Mouse (Mus musculus) Muller cell, postnatal 12 days (primary cell): ENCODE measurements around the gene Mid1.
A peak's percentile ranks its signal among the peaks of the same experiment; 100 is the strongest.
"Not testable (repeated sequence)": the region's sequence is repeated elsewhere in the genome, so short reads cannot be mapped to it uniquely, and the experiment has no call there.

Experiments
- DNase-seq: peaks from one replicate; pipeline ENCODE4 v3.0.0-alpha.2; 2015; ENCODE audit errors: inconsistent ontology term

The Mid1 gene

DNA sequence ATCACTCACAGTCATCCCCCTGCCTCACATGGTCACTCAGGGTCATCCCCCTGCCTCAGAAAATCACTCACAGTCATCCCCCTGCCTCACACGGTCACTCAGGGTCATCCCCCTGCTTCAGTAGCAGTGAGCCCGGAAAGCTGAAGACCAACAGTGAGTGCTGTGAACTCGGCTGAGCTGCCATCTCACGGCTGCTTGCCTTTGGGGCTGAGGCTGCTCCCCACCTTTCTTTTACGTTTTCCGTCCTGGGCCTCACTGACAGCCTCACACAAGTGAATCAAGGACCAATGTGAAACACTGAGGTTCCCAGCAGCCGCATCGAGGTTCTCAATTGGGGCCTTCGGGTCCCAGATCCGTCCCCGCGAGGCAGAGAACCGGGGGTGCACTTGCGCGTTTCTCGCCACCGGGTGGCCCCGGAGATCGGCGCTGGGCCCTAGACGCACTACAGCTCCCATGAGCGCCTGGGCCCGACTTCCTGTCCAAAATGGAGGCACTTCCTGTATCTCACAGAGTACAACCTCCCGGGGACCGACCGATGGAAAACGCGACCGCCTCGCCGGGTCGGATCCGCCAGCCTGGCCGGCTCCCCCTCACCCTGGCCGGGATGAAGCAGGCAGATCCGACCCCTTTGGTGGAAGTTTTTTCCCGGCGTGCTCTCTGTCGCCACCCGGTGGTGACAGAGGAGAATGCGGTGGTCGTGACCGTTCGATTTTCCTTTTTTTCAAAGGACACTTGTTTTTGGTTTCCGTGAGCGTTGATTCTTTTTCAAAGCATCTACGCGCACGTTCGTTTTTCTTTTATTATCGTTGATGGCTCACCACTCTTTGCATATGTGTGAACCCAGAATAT is 301.7 kb downstream of the Mid1 start:
- DNase-seq: peak; percentile 92

DNA sequence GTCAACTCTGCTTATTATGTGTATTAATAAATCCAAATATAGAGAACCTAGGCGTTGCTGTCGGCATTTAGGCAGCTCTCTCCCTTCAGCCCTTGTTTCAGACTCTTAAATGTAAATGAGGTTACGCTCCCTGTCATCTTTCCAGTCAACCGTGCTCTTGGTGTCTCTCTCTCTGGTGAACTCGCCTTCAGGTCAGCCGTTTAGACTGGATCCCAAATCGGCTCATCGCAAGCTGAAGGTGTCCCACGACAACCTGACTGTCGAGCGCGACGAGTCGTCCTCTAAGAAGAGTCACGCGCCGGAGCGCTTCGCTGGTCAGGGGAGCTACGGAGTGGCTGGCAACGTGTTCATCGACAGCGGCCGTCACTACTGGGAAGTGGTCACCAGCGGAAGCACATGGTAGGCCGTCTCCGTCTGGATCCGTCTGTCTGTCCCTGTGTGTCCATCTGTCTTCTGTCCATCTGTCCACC is 302.4 kb downstream of the Mid1 start:
- DNase-seq: peak; percentile 62

DNA sequence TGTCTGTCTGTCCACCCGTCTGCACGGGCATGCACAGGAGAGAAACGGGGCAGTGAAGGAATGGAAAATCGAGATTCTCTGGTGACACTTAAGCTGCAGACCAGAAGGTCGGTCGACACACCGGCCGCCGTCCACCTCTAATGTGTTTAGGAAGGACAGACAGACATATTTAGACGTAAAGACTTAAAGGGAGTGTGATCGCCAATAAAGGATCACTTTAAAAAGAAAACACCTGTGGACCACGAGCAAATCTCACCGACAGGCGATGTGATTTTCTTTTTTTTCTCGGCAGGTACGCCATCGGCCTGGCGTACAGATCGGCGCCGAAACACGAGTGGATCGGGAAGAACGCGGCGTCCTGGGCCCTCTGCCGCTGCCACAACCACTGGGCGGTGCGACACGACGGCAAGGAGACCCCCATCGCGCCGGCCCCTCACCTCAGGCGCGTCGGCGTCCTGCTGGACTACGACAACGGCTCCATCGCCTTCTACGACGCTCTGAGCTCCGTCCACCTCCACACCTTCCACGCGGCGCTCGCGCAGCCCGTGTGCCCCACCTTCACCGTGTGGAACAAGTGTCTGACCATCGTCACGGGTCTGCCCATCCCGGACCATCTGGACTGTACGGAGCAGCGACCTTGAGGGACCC is 303.7 kb downstream of the Mid1 start:
- peak; percentile 66 for DNase-seq

DNA sequence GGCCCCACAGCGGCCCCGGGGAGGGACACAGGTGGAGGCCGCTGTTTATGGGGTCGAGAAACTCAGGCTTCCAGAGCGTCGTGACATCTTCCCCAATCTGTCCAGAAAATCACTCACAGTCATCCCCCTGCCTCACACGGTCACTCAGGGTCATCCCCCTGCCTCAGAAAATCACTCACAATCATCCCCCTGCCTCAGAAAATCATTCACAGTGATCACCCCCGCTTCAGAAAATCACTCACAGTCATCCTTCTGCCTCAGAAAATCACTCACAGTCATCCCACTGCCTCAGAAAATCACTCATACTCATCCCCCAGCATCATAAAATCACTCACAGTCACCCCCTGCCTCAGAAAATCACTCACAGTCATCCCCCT is 304.2 kb downstream of the Mid1 start:
- not testable (repeated sequence) for DNase-seq

DNA sequence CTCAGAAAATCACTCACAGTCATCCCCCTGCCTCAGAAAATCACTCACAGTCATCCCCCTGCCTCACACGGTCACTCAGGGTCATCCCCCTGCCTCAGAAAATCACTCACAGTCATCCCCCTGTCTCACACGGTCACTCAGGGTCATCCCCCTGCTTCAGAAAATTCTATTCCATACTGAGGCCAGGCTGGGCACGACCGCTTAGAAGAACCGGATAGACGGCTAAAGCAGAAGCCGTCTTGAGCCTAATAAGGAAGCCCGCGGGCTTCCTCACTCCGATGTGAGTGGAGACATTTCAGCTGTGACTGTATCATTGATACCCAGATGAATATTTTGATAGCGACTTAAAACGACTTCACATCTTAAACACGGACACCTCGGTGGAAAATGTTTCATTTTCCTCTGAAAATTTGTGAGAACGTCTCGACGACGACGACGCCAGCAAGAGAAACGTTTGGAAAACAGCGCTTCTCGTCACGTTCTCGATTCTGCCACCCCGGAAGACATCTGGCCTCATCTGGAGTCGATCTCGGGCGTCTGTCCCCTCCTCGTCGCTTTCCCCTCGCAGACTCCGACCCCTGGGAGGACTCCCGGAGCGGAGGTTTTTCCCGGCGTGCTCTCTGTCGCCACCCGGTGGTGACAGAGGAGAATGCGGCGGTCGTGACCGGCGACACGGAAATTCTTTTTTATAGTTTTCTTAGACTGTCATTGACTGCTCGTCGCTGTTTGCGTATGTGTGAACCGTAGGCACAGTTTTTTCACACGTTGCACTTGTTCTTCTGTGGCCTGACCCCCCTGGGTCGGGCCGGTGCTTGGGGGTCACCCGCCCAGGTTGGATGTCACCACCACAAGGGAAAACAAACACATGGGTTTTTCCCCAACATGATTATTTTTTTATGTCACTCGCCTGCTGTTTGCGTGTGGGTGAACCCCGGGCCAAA is 305.0 kb downstream of the Mid1 start:
- peak; percentile 82 for DNase-seq

DNA sequence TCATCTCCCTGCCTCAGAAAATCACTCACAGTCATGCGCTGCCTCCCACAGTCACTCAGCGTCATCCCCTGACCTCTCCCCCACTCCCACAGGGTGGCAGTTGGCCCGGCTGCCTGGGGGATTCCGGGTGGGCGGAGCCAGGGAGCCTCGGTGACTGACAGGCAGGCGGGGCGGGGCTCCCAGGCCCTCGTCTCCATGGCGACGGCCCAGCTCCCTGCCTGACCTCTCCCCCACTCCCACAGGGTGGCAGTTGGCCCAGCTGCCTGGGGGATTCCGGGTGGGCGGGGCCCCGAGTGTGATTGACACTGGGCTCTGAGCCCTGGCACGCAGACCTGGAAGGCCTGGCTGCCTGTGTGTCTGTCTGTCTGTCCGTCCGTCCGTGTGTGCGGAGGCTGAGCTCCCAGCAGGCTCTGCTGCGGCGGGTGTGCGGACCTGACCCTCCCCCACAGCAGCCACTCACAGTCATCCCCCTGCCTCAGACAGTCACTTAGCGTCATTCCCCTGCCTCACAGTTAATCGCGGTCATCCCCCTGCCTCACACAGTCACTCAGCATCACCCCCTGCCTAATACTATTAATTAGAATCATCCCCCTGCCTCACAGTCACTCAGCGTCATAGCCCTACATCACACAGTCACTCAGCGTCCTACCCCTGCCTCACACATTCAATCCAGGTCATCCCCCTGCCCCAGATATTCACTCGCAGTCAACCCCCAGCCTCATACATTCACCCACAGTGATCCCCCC is 306.3 kb downstream of the Mid1 start:
- DNase-seq: peak; percentile 100

DNA sequence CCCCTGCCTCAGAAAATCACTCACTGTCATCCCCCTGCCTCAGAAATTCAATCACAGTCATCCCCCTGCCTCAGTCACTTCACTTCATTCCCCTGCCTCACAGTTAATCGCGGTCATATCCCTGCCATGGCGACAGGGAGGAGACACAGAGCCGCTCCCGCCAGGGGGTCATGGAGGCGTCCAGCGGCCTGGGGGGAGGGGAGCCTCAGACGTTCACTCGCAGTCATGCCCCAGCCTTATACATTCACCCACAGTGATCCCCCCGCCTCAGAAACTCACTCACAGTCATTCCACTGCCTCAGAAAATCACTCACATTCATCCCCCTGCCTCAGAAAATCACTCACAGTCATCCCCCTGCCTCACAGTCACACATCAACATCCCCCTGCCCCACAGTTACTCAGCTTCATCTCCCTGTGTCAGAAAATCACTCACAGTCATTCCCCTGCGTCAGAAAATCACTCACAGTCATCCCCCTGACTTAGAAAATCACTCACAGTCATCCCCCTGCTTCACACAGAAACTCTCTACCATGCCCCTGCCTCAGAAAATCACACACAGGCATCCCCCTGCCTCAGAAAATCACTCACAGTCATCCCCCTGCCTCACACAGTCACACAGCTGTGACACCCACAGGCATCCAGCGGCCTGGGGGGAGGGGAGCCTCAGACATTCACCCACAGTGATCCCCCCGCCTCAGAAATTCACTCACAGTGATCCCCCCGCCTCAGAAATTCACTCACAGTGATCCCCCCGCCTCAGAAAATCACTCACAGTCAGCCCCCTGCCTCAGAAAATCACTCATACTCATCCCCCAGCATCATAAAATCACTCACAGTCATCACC is 307.3 kb downstream of the Mid1 start:
- peak; percentile 45 for DNase-seq

DNA sequence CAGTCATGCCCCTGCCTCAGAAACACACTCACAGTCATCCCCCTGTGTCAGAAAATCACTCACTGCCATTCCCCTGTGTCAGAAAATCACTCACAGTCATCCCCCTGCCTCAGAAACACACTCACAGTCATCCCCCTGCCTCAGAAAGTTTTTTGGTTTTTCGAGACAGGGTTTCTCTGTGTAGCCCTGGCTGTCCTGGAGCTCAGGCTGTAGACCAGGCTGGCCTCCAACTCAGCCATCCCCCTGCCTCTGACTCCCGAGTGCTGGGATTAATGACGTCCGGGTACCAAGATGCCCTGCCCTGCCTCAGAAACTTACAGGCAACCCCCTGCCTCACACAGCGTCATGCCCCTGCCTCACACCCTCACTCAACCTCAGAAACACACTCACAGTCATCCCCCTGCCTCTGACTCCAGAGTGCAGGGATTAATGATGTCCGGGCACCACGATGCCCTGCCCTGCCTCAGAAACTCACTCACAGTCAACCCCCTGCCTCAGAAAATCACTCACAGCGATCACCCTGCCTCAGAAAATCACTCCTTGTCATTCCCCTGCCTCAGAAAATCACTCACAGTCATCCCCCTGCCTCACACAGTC is 308.1 kb downstream of the Mid1 start:
- peak; percentile 35 for DNase-seq

DNA sequence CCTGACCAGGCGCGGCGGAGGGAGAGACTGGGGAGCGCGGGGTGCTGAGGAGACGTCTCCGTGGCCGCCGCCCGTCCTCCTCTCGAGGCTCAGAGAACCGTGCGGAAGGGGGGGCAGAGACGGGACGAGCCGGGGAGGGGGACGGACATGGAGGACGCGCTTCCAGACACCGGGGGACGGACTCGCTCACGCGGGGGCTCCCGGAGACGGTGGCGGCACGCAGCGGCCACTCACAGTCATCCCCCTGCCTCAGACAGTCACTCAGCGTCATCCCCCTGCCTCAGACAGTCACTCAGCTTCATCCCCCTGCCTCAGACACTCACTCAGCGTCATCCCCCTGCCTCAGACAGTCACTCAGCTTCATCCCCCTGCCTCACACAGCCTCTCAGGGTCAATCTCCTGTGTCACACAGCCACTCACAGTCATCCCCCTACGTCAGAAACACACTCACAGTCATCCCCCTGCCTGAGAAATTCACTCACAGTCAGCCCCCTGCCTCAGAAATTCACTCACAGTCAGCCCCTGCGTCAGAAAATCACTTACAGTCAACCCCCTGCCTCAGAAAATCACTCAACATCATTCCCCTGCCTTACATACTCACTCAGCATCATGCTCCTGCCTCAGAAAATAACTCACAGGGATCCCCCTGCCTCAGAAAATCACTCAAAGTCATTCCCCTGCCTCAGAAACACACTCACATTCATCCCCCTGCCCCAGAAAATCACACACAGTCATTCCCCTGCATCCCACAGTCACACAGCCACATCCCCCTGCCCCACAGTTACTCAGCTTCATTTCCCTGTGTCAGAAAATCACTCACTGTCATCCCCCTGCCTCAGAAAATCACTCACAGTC is 309.2 kb downstream of the Mid1 start:
- peak; percentile 61 for DNase-seq

DNA sequence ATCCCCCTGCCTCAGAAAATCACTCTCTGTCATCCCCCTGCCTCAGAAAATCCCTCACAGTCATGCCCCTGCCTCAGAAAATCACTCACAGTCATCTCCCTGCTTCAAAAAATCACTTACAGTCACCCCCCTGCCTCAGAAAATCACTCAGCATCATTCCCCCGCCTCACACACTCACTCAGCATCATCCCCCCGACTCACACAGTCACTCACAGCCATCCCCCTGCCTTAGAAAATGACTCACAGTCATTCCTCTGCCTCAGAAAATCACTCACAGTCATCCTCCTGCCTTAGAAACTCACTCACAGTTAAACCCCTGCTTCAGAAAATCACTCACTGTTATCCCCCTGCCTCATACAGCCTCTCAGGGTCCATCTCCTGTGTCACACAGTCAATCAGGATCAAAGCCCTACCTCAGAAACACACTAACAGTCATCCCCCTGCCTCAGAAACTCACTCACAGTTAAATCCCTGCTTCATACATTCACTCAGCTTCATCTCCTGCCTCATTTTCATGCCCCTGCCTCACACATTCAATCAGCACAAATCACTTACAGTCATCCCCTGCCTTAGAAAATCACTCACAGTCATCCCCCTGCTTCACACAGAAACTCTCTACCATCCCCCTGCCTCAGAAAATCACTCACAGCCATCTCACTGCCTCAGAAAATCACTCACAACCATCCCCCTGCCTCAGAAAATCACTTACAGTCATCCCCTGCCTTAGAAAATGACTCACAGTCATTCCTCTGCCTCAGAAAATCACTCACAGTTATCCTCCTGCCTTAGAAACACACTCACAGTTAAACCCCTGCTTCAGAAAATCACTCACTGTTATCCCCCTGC is 310.1 kb downstream of the Mid1 start:
- DNase-seq: not testable (repeated sequence)

DNA sequence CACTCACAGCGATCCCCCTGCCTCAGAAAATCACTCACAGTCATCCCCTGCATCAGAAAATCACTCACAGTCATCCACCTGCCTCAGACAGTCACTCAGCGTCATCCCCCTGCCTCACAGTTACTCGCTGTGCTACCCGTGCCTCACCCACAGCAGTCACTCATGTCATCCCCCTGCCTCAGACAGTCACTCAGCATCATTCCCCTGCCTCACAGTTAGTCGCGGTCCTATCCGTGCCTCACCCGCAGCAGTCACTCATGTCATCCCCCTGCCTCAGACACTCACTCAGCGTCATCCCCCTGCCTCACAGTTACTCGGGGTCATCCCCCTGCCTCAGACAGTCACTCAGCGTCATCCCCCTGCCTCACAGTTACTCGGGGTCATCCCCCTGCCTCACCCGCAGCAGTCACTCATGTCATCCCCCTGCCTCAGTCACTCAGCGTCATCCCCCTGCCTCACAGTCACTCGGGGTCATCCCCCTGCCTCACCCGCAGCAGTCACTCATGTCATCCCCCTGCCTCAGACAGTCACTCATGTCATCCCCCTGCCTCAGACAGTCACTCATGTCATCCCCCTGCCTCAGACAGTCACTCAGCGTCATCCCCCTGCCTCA is 311.0 kb downstream of the Mid1 start:
- DNase-seq: not testable (repeated sequence)

DNA sequence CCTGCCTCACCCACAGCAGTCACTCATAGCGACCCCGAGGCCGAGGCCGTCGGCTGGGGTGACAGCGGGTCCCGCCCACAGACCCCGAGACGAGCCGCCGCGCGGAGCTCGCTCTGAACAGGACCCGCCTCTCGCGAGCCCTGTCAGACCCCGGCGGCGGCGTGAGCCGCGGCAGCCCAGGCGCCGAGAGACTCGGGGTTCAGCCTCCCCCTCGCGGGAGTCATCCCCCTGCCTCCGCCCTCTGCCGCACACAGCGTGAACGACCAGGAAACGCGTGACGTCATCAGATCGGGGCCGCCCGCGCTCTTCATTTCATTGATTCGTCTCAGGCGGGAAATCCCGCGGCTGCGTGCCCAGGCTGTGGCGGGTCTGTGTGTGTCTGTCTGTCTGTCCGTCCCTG is 311.9 kb downstream of the Mid1 start:
- DNase-seq: peak; percentile 98

DNA sequence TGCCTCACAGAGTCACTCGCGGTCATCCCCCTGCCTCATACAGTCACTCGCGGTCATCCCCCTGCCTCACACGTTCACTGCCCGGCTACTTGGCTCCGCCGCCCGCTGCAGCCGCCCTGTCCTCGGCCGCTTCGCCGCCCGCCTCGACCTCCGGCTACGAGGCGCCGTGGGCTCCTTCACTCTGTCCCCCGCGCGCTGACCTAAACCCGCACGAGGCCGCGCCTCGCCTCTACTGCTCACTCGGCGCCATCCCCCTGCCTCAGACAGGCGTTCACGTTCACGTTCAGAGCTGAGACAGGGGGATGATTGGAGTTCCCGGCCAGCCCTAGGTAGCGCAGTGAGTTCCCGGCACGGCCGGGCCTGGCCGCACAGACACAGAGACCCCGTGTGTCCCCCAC is 312.5 kb downstream of the Mid1 start:
- DNase-seq: not testable (repeated sequence)

DNA sequence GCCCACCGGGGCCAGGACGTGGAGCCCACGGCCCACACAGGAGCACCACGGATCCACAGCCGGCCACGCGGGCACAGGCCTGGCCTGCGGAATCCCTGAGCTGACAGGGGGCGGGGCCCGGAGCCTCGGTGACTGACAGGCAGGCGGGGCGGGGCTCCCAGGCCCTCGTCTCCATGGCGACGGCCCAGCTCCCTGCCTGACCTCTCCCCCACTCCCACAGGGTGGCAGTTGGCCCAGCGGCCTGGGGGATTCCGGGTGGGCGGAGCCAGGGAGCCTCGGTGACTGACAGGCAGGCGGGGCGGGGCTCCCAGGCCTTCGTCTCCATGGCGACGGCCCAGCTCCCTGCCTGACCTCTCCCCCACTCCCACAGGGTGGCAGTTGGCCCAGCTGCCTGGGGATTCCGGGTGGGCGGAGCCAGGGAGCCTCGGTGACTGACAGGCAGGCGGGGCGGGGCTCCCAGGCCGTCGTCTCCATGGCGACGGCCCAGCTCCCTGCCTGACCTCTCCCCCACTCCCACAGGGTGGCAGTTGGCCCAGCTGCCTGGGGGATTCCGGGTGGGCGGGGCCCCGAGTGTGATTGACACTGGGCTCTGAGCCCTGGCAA is 313.0 kb downstream of the Mid1 start:
- DNase-seq: peak; percentile 100

DNA sequence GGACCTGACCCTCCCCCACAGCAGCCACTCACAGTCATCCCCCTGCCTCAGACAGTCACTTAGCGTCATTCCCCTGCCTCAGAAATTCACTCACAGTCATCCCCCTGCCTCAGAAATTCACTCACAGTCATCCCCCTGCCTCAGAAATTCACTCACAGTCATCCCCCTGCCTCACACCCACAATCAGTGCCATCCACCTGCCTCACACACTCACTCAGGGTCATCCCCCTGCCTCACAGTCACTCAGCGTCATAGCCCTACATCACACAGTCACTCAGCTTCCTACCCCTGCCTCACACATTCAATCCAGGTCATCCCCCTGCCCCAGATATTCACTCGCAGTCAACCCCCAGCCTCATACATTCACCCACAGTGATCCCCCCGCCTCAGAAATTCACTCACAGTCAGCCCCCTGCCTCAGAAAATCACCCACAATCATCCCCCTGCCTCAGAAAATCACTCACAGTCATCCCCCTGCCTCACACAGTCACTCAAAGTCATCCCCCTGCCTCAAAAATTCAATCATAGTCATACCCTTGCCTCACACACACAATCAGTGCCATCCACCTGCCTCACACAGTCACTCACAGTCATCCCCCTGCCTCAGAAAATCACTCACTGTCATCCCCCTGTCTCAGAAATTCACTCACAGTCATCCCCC is 313.7 kb downstream of the Mid1 start:
- not testable (repeated sequence) for DNase-seq

DNA sequence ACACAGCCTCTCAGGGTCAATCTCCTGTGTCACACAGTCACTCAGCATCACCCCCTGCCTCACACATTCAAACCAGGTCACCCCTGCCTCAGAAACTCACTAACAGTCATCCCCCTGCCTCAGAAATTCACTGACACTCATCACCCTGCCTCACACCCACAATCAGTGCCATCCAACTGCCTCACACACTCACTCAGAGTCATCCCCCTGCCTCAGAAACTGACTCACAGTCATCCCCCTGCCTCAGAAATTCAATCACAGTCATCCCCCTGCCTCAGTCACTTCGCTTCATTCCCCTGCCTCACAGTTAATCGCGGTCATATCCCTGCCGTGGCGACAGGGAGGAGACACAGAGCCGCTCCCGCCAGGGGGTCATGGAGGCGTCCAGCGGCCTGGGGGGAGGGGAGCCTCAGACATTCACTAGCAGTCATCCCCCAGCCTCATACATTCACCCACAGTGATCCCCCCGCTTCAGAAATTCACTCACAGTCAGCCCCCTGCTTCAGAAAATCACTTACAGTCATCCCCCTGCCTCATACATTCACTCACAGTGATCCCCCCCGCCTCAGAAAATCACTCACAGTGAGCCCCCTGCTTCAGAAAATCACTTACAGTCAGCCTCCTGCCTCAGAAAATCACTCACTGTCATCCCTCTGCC is 314.4 kb downstream of the Mid1 start:
- peak; percentile 52 for DNase-seq
